Mouse (Mus musculus) mesoderm, embryonic 11.5 days (tissue): Measurements from ENCODE around the gene Galnt6.

Source experiments
- DNase-seq: peaks from one replicate; pipeline ENCODE4 v3.0.0-alpha.2; 2012; ENCODE audit warnings: low read depth, low spot score

Gene Galnt6

GRCm38 (mm10) chr15:100722026-100722425 is 7.2 kb downstream of the Galnt6 start:
- DNase-seq, result no peak

- no peak for DNase-seq
Observed at GRCm38 (mm10) chr15:100721445-100721844, 7.7 kb downstream of the Galnt6 start.

GRCm38 (mm10) chr15:100720066-100720465 is 9.1 kb downstream of the Galnt6 start:
- DNase-seq, result no peak

- no peak for DNase-seq
Observed at GRCm38 (mm10) chr15:100719217-100719616, 10.0 kb downstream of the Galnt6 start.

- no peak for DNase-seq
Observed at GRCm38 (mm10) chr15:100718572-100718971, 10.6 kb downstream of the Galnt6 start.

GRCm38 (mm10) chr15:100717933-100718332 is 11.2 kb downstream of the Galnt6 start:
- DNase-seq, result no peak

- DNase-seq, result no peak
Observed at GRCm38 (mm10) chr15:100715399-100715993, 13.7 kb downstream of the Galnt6 start.

GRCm38 (mm10) chr15:100714470-100714869 is 14.7 kb downstream of the Galnt6 start:
- no peak for DNase-seq

GRCm38 (mm10) chr15:100710838-100711237 is 18.3 kb downstream of the Galnt6 start:
- DNase-seq, result no peak

GRCm38 (mm10) chr15:100708433-100709078 is 20.6 kb downstream of the Galnt6 start:
- DNase-seq, result no peak

GRCm38 (mm10) chr15:100706226-100706625 is 22.9 kb downstream of the Galnt6 start:
- DNase-seq, result no peak

GRCm38 (mm10) chr15:100705376-100705775 is 23.8 kb downstream of the Galnt6 start:
- no peak for DNase-seq

- peak; percentile 32 for DNase-seq
Observed at GRCm38 (mm10) chr15:100703913-100704312, 25.3 kb downstream of the Galnt6 start.

- DNase-seq, result no peak
Observed at GRCm38 (mm10) chr15:100701856-100702255, 27.3 kb downstream of the Galnt6 start.

GRCm38 (mm10) chr15:100701108-100701507 is 28.1 kb downstream of the Galnt6 start:
- no peak for DNase-seq

- no peak for DNase-seq
Observed at GRCm38 (mm10) chr15:100700424-100700823, 28.8 kb downstream of the Galnt6 start.

GRCm38 (mm10) chr15:100699386-100699785 is 29.8 kb downstream of the Galnt6 start:
- DNase-seq, result no peak

- no peak for DNase-seq
Observed at GRCm38 (mm10) chr15:100698078-100698477, 31.1 kb downstream of the Galnt6 start.

- DNase-seq, result no peak
Observed at GRCm38 (mm10) chr15:100694406-100694805, 34.8 kb downstream of the Galnt6 start.

- no peak for DNase-seq
Observed at GRCm38 (mm10) chr15:100691990-100692389, 37.2 kb downstream of the Galnt6 start.

GRCm38 (mm10) chr15:100687430-100687971 is 41.7 kb downstream of the Galnt6 start, which contains the start of gene Cela1:
TSS of gene Cela1 (minus strand) at chr15:100687921.
- DNase-seq, result no peak

- no peak for DNase-seq
Observed at GRCm38 (mm10) chr15:100686989-100687388, 42.2 kb downstream of the Galnt6 start.

- no peak for DNase-seq
Observed at GRCm38 (mm10) chr15:100686434-100686833, 42.7 kb downstream of the Galnt6 start.
